15 mouse cellular contexts compared by ENCODE assay signal in genomic region chr4:87984091-87984490, GRCm38 (mm10). TPM values are rescaled to one million over a fixed set of nuclear protein-coding genes. Genes with fewer than 3 reads are reported as not detected.
DNase-seq lines count a peak whose midpoint lies in the region; ATAC-seq and TF ChIP-seq lines count a peak whose summit lies in the region.
"Had no signal": no experiment of that assay in that cellular context is flagged by ENCODE, and none has a peak within 500 bp of the region (broad histone marks: within the 10 kb centered on the region; RNA-seq: fewer than 3 reads in every experiment).

No protein-coding gene starts in this region.

- peak overlapping the region; percentile 15; the same call in 1 of the 2 replicates for H3K4me2 ChIP-seq in heart, embryonic 13.5 days
- no peak overlapping the region for H3K4me2 ChIP-seq in heart, embryonic 11.5 days
- no peak overlapping the region for H3K4me2 ChIP-seq in stomach, embryonic 15.5 days
- no peak overlapping the region for H3K4me2 ChIP-seq in midbrain, embryonic 13.5 days (replicated peaks)
- H3K4me2 ChIP-seq: hindbrain, embryonic 13.5 days; limb, embryonic 13.5 days had no signal

- DNase-seq in liver, adult 2 months (ENCODE audit: extremely low read depth, low read depth, low spot score), result peak; percentile 4
- no peak for DNase-seq in liver
- DNase-seq: cerebellum, adult 9-11 months; forebrain, postnatal 0 days; gastrocnemius, postnatal 10 days; liver, postnatal 0 days; thymus, postnatal 4 days had no signal

- no peaks in the 10 kb centered on the region; the same call in 1 of the 2 replicates for H3K79me2 ChIP-seq in liver, adult 2 months (ENCODE audit: control insufficient read depth, insufficient read depth, low read length)

- H3K9me3 ChIP-seq in heart, embryonic 13.5 days, result no peaks in the 10 kb centered on the region
- no peaks in the 10 kb centered on the region for H3K9me3 ChIP-seq in heart, embryonic 11.5 days (replicated peaks; ENCODE audit: control insufficient read depth, low read length)
- H3K9me3 ChIP-seq in stomach, embryonic 15.5 days, result no peaks in the 10 kb centered on the region
- no peaks in the 10 kb centered on the region for H3K9me3 ChIP-seq in midbrain, embryonic 13.5 days
- H3K9me3 ChIP-seq: hindbrain, embryonic 13.5 days; limb, embryonic 13.5 days had no signal

- H3K4me1 ChIP-seq in heart, embryonic 13.5 days, result peaks cover 53% of the 10 kb centered on the region
- H3K4me1 ChIP-seq in heart, embryonic 11.5 days (ENCODE audit: control insufficient read depth, insufficient read depth, low read length), result peaks cover 21% of the 10 kb centered on the region
- H3K4me1 ChIP-seq in liver, adult 2 months (ENCODE audit: control insufficient read depth, insufficient read depth, low read length), result peaks cover 3% of the 10 kb centered on the region
- H3K4me1 ChIP-seq in stomach, embryonic 15.5 days, result peaks cover 20% of the 10 kb centered on the region
- peaks cover 38% of the 10 kb centered on the region for H3K4me1 ChIP-seq in midbrain, embryonic 13.5 days (replicated peaks)

- no peak overlapping the region for H3K9ac ChIP-seq in heart, embryonic 13.5 days
- H3K9ac ChIP-seq in heart, embryonic 11.5 days (ENCODE audit: low read depth, low read length), result no peak overlapping the region
- no peak overlapping the region for H3K9ac ChIP-seq in liver, adult 2 months (ENCODE audit: low read depth, low read length)
- H3K9ac ChIP-seq in stomach, embryonic 15.5 days, result no peak overlapping the region
- no peak overlapping the region for H3K9ac ChIP-seq in midbrain, embryonic 13.5 days (replicated peaks)
- H3K9ac ChIP-seq: forebrain, postnatal 0 days; hindbrain, embryonic 13.5 days; limb, embryonic 13.5 days; liver, postnatal 0 days had no signal

- no peaks in the 10 kb centered on the region for H3K27me3 ChIP-seq in heart, embryonic 13.5 days (replicated peaks)
- no peaks in the 10 kb centered on the region for H3K27me3 ChIP-seq in heart, embryonic 11.5 days (ENCODE audit: control insufficient read depth, insufficient read depth, low read length)
- H3K27me3 ChIP-seq in liver, adult 2 months (ENCODE audit: control insufficient read depth, insufficient read depth, low read length), result no peaks in the 10 kb centered on the region
- no peaks in the 10 kb centered on the region for H3K27me3 ChIP-seq in stomach, embryonic 15.5 days (replicated peaks)
- no peaks in the 10 kb centered on the region for H3K27me3 ChIP-seq in midbrain, embryonic 13.5 days
- H3K27me3 ChIP-seq: hindbrain, embryonic 13.5 days; limb, embryonic 13.5 days had no signal

- no peaks in the 10 kb centered on the region for H3K36me3 ChIP-seq in heart, embryonic 13.5 days
- no peaks in the 10 kb centered on the region for H3K36me3 ChIP-seq in heart, embryonic 11.5 days (ENCODE audit: control insufficient read depth, insufficient read depth, low read length)
- no peaks in the 10 kb centered on the region for H3K36me3 ChIP-seq in liver, adult 2 months (ENCODE audit: control insufficient read depth, insufficient read depth, low read length)
- no peaks in the 10 kb centered on the region for H3K36me3 ChIP-seq in stomach, embryonic 15.5 days
- H3K36me3 ChIP-seq in midbrain, embryonic 13.5 days, result no peaks in the 10 kb centered on the region
- H3K36me3 ChIP-seq: hindbrain, embryonic 13.5 days; limb, embryonic 13.5 days had no signal

- TF ChIP-seq CTCF in liver, adult 2 months (IDR thresholded peaks at IDR 0.05; ENCODE audit: low read depth, low read length), result no peak

- ATAC-seq in heart, embryonic 13.5 days (ENCODE audit: extremely low read depth, insufficient number of reproducible peaks, low FRiP score, low TSS enrichment), result no peak
- ATAC-seq in heart, embryonic 11.5 days (replicated peaks; ENCODE audit: insufficient number of reproducible peaks, low FRiP score, low TSS enrichment), result no peak
- peak; percentile 32 for ATAC-seq in CD4-positive, CD25-positive, alpha-beta regulatory T cell, adult 4 months
- no peak for ATAC-seq in stomach, embryonic 15.5 days (ENCODE audit: insufficient read depth, low FRiP score, low read depth)
- no peak for ATAC-seq in midbrain, embryonic 13.5 days
- ATAC-seq: forebrain, postnatal 0 days; liver, postnatal 0 days had no signal

- H3K4me3 ChIP-seq in heart, embryonic 13.5 days, result no peak overlapping the region
- H3K4me3 ChIP-seq in heart, embryonic 11.5 days (ENCODE audit: low read depth, low read length), result no peak overlapping the region
- no peak overlapping the region for H3K4me3 ChIP-seq in liver, adult 2 months (ENCODE audit: insufficient read depth, low read depth, low read length)
- no peak overlapping the region for H3K4me3 ChIP-seq in stomach, embryonic 15.5 days (replicated peaks)
- no peak overlapping the region for H3K4me3 ChIP-seq in midbrain, embryonic 13.5 days (replicated peaks)
- H3K4me3 ChIP-seq: erythroblast, embryonic 14.5 days; hindbrain, embryonic 13.5 days; limb, embryonic 13.5 days had no signal

- no peak overlapping the region for H3K27ac ChIP-seq in heart, embryonic 13.5 days (replicated peaks)
- no peak overlapping the region for H3K27ac ChIP-seq in heart, embryonic 11.5 days (ENCODE audit: low read depth, low read length)
- H3K27ac ChIP-seq in liver, adult 2 months (replicated peaks; ENCODE audit: insufficient read depth, low read depth, low read length), result no peak overlapping the region
- H3K27ac ChIP-seq in stomach, embryonic 15.5 days, result peak overlapping the region; percentile 65; the same call in 1 of the 2 replicates
- H3K27ac ChIP-seq in midbrain, embryonic 13.5 days, result no peak overlapping the region
- H3K27ac ChIP-seq: limb, embryonic 13.5 days had no signal

- no peak for TF ChIP-seq POLR2A in liver, adult 2 months (IDR thresholded peaks at IDR 0.05; ENCODE audit: extremely low read depth, insufficient read depth, low read length)

- WGBS in heart, embryonic 13.5 days, result 69% methylated on average over 5 of the region's 5 CpGs
- WGBS in heart, embryonic 11.5 days (ENCODE audit: insufficient replicate concordance), result 72% methylated on average over 5 of the region's 5 CpGs
- WGBS in liver, adult 2 months, result 69% methylated on average over 5 of the region's 5 CpGs
- 53% methylated on average over 5 of the region's 5 CpGs for WGBS in stomach, embryonic 15.5 days
- 69% methylated on average over 5 of the region's 5 CpGs for WGBS in midbrain, embryonic 13.5 days

RNA-seq across cellular contexts. Expression of gene Mllt3, which starts 49.1 kb away (rescaled TPM):
- 40.1 and 43.9 TPM in 2 replicates for polyA plus RNA-seq in heart, embryonic 13.5 days (2015; fragmentation: Nextera tagmentation; extraction: Ambion mirVana)
- polyA plus RNA-seq in heart, embryonic 11.5 days (2014; fragmentation: Nextera tagmentation; extraction: Ambion mirVana), result 62.5 and 67.6 TPM in 2 replicates
- total RNA-seq in liver, adult 2 months (2014; rRNA removed), result 2.6 and 3.0 TPM in 2 replicates
- polyA plus RNA-seq in liver, adult 2 months (2012; rRNA removed), result 0.62 and 1.2 TPM in 2 replicates
- polyA plus RNA-seq in CD4-positive, CD25-positive, alpha-beta regulatory T cell, adult 4 months (2017; shearing (Covaris generic)), result 100 to 1,000 TPM; 119 to 131 TPM
- 38.7 and 39.2 TPM in 2 replicates for polyA plus RNA-seq in stomach, embryonic 15.5 days (2015; fragmentation: Nextera tagmentation; extraction: Ambion mirVana)
- 115 and 119 TPM in 2 replicates for polyA plus RNA-seq in midbrain, embryonic 13.5 days (2015; fragmentation: Nextera tagmentation; extraction: Ambion mirVana)

Comparison
In these comparisons a context has a peak if more than half of its experiments do, and no peak if none do; other contexts are left out.
1. RNA of gene Mllt3, which starts 49.1 kb away (polyA plus RNA-seq): 119 to 131 TPM in CD4-positive, CD25-positive, alpha-beta regulatory T cell, adult 4 months, 115 to 119 TPM in midbrain, embryonic 13.5 days, 62.5 to 67.6 TPM in heart, embryonic 11.5 days, 40.1 to 43.9 TPM in heart, embryonic 13.5 days and 38.7 to 39.2 TPM in stomach, embryonic 15.5 days; 0.62 to 1.2 TPM in liver, adult 2 months; every median in the first group is over 10 times any median in the second.